Mouse (Mus musculus) adrenal gland, postnatal 25 days (tissue): ENCODE data around the gene Chga. TPM values are rescaled to one million over a fixed set of nuclear protein-coding genes. Genes with fewer than 3 reads are reported as not detected.

Source experiments
- DNase-seq: peaks from one replicate; pipeline ENCODE4 v3.0.0; 2021; ENCODE audit warnings: mixed read lengths
- long read RNA-seq: library from polyadenylated mRNA; stranded (forward); transcript quantifications from one replicate; pipeline ENCODE4 v2.0.0, GENCODE M21; 2021
- total RNA-seq: library from RNA; stranded (reverse); gene quantifications from 2 replicates; pipeline ENCODE4 v1.2.3, GENCODE M21; 2021

Chga gene
- total RNA-seq: 1,604 and 1,988 TPM in 2 replicates
- long read RNA-seq, transcript Chga-201 (8 exons, 1,883 nt): major isoform, 2,614 of 3,150 reads
- long read RNA-seq, partial matches to known transcripts: 429 of 3,150 reads
- long read RNA-seq, other reads (novel, unspliced or antisense): 107 of 3,150 reads

- peak; percentile 81 for DNase-seq
Measured at GRCm38 (mm10) chr12:102554721-102555516, at the start of gene Chga. Gene Chga, plus strand, starts transcription at chr12:102554969.

GRCm38 (mm10) chr12:102505131-102505713 lies 49.5 kb upstream of the Chga start:
- no peak for DNase-seq

- no peak for DNase-seq
Measured at GRCm38 (mm10) chr12:102505949-102506348, 48.8 kb upstream of the Chga start.

- no peak for DNase-seq
Measured at GRCm38 (mm10) chr12:102511363-102511762, 43.4 kb upstream of the Chga start.

- no peak for DNase-seq
Measured at GRCm38 (mm10) chr12:102514151-102514550, 40.6 kb upstream of the Chga start.

GRCm38 (mm10) chr12:102514751-102515150 lies 40.0 kb upstream of the Chga start:
- DNase-seq: no peak

GRCm38 (mm10) chr12:102516151-102516550 lies 38.6 kb upstream of the Chga start:
- DNase-seq: no peak

- no peak for DNase-seq
Measured at GRCm38 (mm10) chr12:102517647-102518046, 37.1 kb upstream of the Chga start.

- no peak for DNase-seq
Measured at GRCm38 (mm10) chr12:102519929-102520720, 34.6 kb upstream of the Chga start.

- no peak for DNase-seq
Measured at GRCm38 (mm10) chr12:102521777-102522319, 32.9 kb upstream of the Chga start.

- no peak for DNase-seq
Measured at GRCm38 (mm10) chr12:102524216-102524615, 30.6 kb upstream of the Chga start.

- peak; percentile 38 for DNase-seq
Measured at GRCm38 (mm10) chr12:102524760-102525159, 30.0 kb upstream of the Chga start.

GRCm38 (mm10) chr12:102527989-102528388 lies 26.8 kb upstream of the Chga start:
- no peak for DNase-seq

- DNase-seq: no peak
Measured at GRCm38 (mm10) chr12:102535796-102536195, 19.0 kb upstream of the Chga start.

GRCm38 (mm10) chr12:102540278-102540677 lies 14.5 kb upstream of the Chga start:
- DNase-seq: no peak

GRCm38 (mm10) chr12:102541168-102541567 lies 13.6 kb upstream of the Chga start:
- no peak for DNase-seq

GRCm38 (mm10) chr12:102545122-102545521 lies 9.6 kb upstream of the Chga start:
- DNase-seq: no peak

- DNase-seq: peak; percentile 80
Measured at GRCm38 (mm10) chr12:102550529-102550928, 4.2 kb upstream of the Chga start.

- no peak for DNase-seq
Measured at GRCm38 (mm10) chr12:102551186-102551585, 3.6 kb upstream of the Chga start.

GRCm38 (mm10) chr12:102552001-102552400 lies 2.8 kb upstream of the Chga start:
- no peak for DNase-seq

GRCm38 (mm10) chr12:102553705-102554275 lies 979 bp upstream of the Chga start:
- DNase-seq: no peak

GRCm38 (mm10) chr12:102555850-102556249 lies 1.1 kb downstream of the Chga start:
- DNase-seq: no peak
